Mouse (Mus musculus) MEL (cell line): Measurements from ENCODE around the gene Olfr1354.
"Not testable (repeated sequence)": the region's sequence is repeated elsewhere in the genome, so short reads cannot be mapped to it uniquely, and the experiment has no call there.

Experiments used
- POLR2A ChIP-seq, 2 experiments: IDR thresholded peaks; 2 replicates each; pipeline ENCODE4 v1.6.1; 2011 to 2012; ENCODE audit warnings: low read length in 2 of 2, mild to moderate bottlenecking in 2 of 2, control low read depth in 1 of 2, improper control_type of control experiment in 1 of 2, low read depth in 1 of 2, moderate library complexity in 1 of 2; ENCODE audit not compliant: control insufficient read depth in 1 of 2, insufficient read depth in 1 of 2, poor library complexity in 1 of 2
- TAL1 ChIP-seq: IDR thresholded peaks from 2 replicates; pipeline ENCODE4 v1.6.1; 2012; ENCODE audit warnings: mild to moderate bottlenecking, inconsistent platforms, low read length, moderate library complexity, mixed read lengths

DNA sequence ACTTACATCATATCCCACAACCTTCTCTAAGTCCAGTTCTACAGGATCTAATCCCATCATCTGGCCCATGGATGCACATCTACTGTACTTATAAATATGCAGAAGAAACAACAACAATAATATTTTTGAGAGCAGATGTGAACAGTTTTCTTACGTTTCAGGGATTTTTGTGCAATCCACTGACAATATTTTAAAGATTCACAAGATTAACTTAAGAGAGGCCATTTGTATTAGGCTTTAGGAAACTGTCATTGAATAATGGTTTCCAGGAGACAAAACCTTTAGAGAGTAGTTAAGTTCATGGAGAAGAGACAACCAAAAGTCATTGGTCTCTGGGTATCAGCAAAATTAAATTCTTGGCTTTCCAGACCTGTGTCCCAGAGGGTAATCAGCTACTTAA lies at the start of gene Olfr1354:
- not testable (repeated sequence) for TF ChIP-seq TAL1; POLR2A (IDR thresholded peaks at IDR 0.05; ENCODE audit: control insufficient read depth in 1 of 2, insufficient read depth in 1 of 2, low read depth in 1 of 2, low read length in 2 of 2, poor library complexity in 1 of 2)
